Comparison of ENCODE assay signal across 9 mouse cellular contexts in the genomic region with DNA sequence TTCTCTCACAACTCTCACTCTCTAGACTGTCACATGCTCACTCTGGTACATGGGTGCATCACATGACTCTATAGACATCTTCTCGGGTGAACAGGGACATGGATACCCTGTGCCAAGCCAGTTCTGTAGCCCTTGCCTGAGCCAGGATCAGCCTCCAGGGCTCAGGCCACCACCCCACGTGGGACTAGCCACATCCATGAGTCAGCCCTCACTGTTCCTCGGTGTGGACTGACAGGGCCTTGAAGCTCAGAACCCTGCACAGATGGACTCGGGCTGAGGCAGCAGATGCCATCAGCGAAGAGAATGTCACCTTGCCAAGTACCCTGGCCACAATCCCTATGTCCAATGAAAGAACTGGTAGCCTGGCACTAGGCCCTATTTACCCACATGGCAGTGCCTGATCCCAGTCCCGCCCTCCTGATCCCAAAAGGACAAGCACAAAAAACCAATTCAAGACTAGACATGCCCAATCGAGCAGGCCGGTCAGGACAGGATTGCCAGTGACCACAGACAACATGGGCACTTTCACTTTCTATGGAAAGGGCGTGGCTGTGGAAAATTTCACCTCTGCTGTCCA. TPM values are rescaled to one million over a fixed set of nuclear protein-coding genes. Genes with fewer than 3 reads are reported as not detected.
DNase-seq lines count a peak whose midpoint lies in the region; ATAC-seq lines count a peak whose summit lies in the region.
"Had no signal": no experiment of that assay in that cellular context is flagged by ENCODE, and none has a peak within 500 bp of the region (broad histone marks: within the 10 kb centered on the region; RNA-seq: fewer than 3 reads in every experiment).

No protein-coding gene starts in this region.

- H3K9ac ChIP-seq in midbrain, embryonic 16.5 days (ENCODE audit: low read depth, low read length) = no peak overlapping the region
- no peak overlapping the region for H3K9ac ChIP-seq in midbrain, embryonic 14.5 days (replicated peaks; ENCODE audit: low read length)
- H3K9ac ChIP-seq: neural tube, embryonic 12.5 days had no signal

- intact Hi-C loops in gastrocnemius, postnatal 14 days (cut with DNase I; ENCODE audit: low total_unique reads) = no loop called here

- no peak overlapping the region for H3K4me2 ChIP-seq in midbrain, embryonic 16.5 days (ENCODE audit: low read length)
- no peak overlapping the region for H3K4me2 ChIP-seq in midbrain, embryonic 14.5 days (ENCODE audit: low read length)
- H3K4me2 ChIP-seq: neural tube, embryonic 12.5 days had no signal

- WGBS in midbrain, embryonic 16.5 days = 78% methylated on average over 9 of the region's 9 CpGs
- WGBS in midbrain, embryonic 14.5 days = 83% methylated on average over 9 of the region's 9 CpGs

- peak; percentile 70 for ATAC-seq in midbrain, embryonic 16.5 days
- no peak for ATAC-seq in midbrain, embryonic 14.5 days (ENCODE audit: low FRiP score, low TSS enrichment)

- no peak overlapping the region for H3K27ac ChIP-seq in midbrain, embryonic 16.5 days (ENCODE audit: low read length)
- no peak overlapping the region for H3K27ac ChIP-seq in midbrain, embryonic 14.5 days (replicated peaks; ENCODE audit: low read depth, low read length)
- H3K27ac ChIP-seq: neural tube, embryonic 12.5 days had no signal

- H3K4me1 ChIP-seq in midbrain, embryonic 16.5 days (ENCODE audit: control insufficient read depth, insufficient read depth, low read length) = no peaks in the 10 kb centered on the region
- no peaks in the 10 kb centered on the region for H3K4me1 ChIP-seq in midbrain, embryonic 14.5 days (ENCODE audit: control insufficient read depth, insufficient read depth, low read length)
- H3K4me1 ChIP-seq in megakaryocyte, embryonic 14.5 days = peaks cover 87% of the 10 kb centered on the region
- H3K4me1 ChIP-seq: neural tube, embryonic 12.5 days had no signal

- peak; percentile 30 for DNase-seq in gastrocnemius, postnatal 10 days
- DNase-seq in gastrocnemius, postnatal 14 days = no peak
- no peak for DNase-seq in midbrain, embryonic 14.5 days
- DNase-seq in cerebellum, postnatal 36 days = peak; percentile 97 to 99
- DNase-seq in urinary bladder, postnatal 14 days (ENCODE audit: low spot score) = no peak
- no peak for DNase-seq in thymus, postnatal 25 days

- no peak overlapping the region for H3K4me3 ChIP-seq in midbrain, embryonic 16.5 days (ENCODE audit: low read depth, low read length)
- no peak overlapping the region for H3K4me3 ChIP-seq in midbrain, embryonic 14.5 days (replicated peaks; ENCODE audit: low read depth, low read length)
- H3K4me3 ChIP-seq in megakaryocyte, embryonic 14.5 days (replicated peaks) = peak overlapping the region; percentile 75
- H3K4me3 ChIP-seq: neural tube, embryonic 12.5 days had no signal

- no peaks in the 10 kb centered on the region for H3K9me3 ChIP-seq in midbrain, embryonic 16.5 days (replicated peaks; ENCODE audit: control insufficient read depth, low read length, poor library complexity, severe bottlenecking)
- H3K9me3 ChIP-seq in midbrain, embryonic 14.5 days (ENCODE audit: control insufficient read depth, low read length) = no peaks in the 10 kb centered on the region
- H3K9me3 ChIP-seq in megakaryocyte, embryonic 14.5 days = no peaks in the 10 kb centered on the region
- H3K9me3 ChIP-seq: neural tube, embryonic 12.5 days had no signal

- no peaks in the 10 kb centered on the region for H3K27me3 ChIP-seq in midbrain, embryonic 16.5 days (ENCODE audit: control insufficient read depth, insufficient read depth, low read depth, low read length)
- H3K27me3 ChIP-seq in midbrain, embryonic 14.5 days (ENCODE audit: control insufficient read depth, insufficient read depth, low read length) = no peaks in the 10 kb centered on the region
- H3K27me3 ChIP-seq in megakaryocyte, embryonic 14.5 days (replicated peaks) = no peaks in the 10 kb centered on the region
- H3K27me3 ChIP-seq: neural tube, embryonic 12.5 days had no signal

- no peaks in the 10 kb centered on the region; the same call in 1 of the 2 replicates for H3K36me3 ChIP-seq in midbrain, embryonic 16.5 days (ENCODE audit: control insufficient read depth, insufficient read depth, low read length)
- H3K36me3 ChIP-seq in midbrain, embryonic 14.5 days (ENCODE audit: control insufficient read depth, insufficient read depth, low read length) = no peaks in the 10 kb centered on the region
- peaks cover 80% of the 10 kb centered on the region for H3K36me3 ChIP-seq in megakaryocyte, embryonic 14.5 days (replicated peaks; ENCODE audit: low read length)
- H3K36me3 ChIP-seq: neural tube, embryonic 12.5 days had no signal

RNA-seq across cellular contexts. Expression of a gene that starts 59.2 kb away (rescaled TPM):
- total RNA-seq in gastrocnemius, postnatal 10 days (2021) = 10 to 100 TPM; 17.8 to 22.5 TPM
- 10 to 100 TPM; 12.6 to 16.3 TPM for total RNA-seq in gastrocnemius, postnatal 14 days (2021)
- 142 and 155 TPM in 2 replicates for polyA plus RNA-seq in midbrain, embryonic 16.5 days (2015; fragmentation: Nextera tagmentation; extraction: Ambion mirVana)
- 66.2 and 73.7 TPM in 2 replicates for polyA plus RNA-seq in midbrain, embryonic 14.5 days (2014; fragmentation: Nextera tagmentation; extraction: Ambion mirVana)
- polyA plus RNA-seq in megakaryocyte, embryonic 14.5 days (2012; ENCODE audit: insufficient read depth, low replicate concordance) = 509 and 816 TPM in 2 replicates

Comparison
In these comparisons a context has a peak if more than half of its experiments do, and no peak if none do; other contexts are left out.
1. DNase-seq: peak in gastrocnemius, postnatal 10 days (single experiment) and cerebellum, postnatal 36 days (2 of 2); none in gastrocnemius, postnatal 14 days (single experiment), midbrain, embryonic 14.5 days (single experiment), urinary bladder, postnatal 14 days (single experiment) and thymus, postnatal 25 days (single experiment).